30 mouse cellular contexts compared by ENCODE assay signal in the genomic region with DNA sequence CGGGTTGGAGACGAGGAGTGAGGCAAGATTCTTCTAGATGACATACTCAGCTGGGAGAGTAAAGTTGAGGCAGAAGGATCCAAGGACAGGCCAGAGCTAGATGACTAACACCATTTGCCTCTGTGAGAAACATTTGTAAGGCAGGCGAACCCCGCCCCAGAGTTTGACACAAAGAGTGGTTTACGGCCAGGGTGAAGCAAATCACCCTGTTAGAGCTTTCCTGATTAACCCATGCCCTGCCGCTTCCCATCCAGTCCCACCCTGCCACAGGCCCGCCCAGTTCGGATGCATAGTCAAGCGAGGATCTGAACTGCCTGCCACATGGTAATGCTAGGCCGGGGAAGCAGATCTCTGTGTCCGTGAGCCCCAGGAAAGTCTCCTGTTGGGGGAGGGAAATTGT. TPM values are rescaled to one million over a fixed set of nuclear protein-coding genes. Genes with fewer than 3 reads are reported as not detected.
DNase-seq lines count a peak whose midpoint lies in the region; ATAC-seq and TF ChIP-seq lines count a peak whose summit lies in the region.
"Had no signal": no experiment of that assay in that cellular context is flagged by ENCODE, and none has a peak within 500 bp of the region (broad histone marks: within the 10 kb centered on the region; RNA-seq: fewer than 3 reads in every experiment).

No protein-coding gene starts in this region.

- TF ChIP-seq POLR2A in embryonic fibroblast, embryonic 13.5 days (IDR thresholded peaks at IDR 0.05; ENCODE audit: low read depth, low read length): no peak

- H3K9ac ChIP-seq in neural tube, embryonic 13.5 days: no peak overlapping the region
- no peak overlapping the region for H3K9ac ChIP-seq in neural tube, embryonic 15.5 days (replicated peaks)
- H3K9ac ChIP-seq in stomach, postnatal 0 days (ENCODE audit: low read length): no peak overlapping the region
- no peak overlapping the region for H3K9ac ChIP-seq in forebrain, embryonic 16.5 days (replicated peaks; ENCODE audit: low read depth, low read length)
- H3K9ac ChIP-seq: embryonic facial prominence, embryonic 13.5 days; forebrain, postnatal 0 days; hindbrain, embryonic 12.5 days; liver, embryonic 14.5 days had no signal

- no peaks in the 10 kb centered on the region for H3K36me3 ChIP-seq in neural tube, embryonic 13.5 days
- no peaks in the 10 kb centered on the region for H3K36me3 ChIP-seq in neural tube, embryonic 15.5 days
- H3K36me3 ChIP-seq in stomach, postnatal 0 days (ENCODE audit: control insufficient read depth, insufficient read depth, low read length): no peaks in the 10 kb centered on the region; the same call in 1 of the 2 replicates
- no peaks in the 10 kb centered on the region for H3K36me3 ChIP-seq in forebrain, embryonic 16.5 days (ENCODE audit: control insufficient read depth, insufficient read depth)
- H3K36me3 ChIP-seq: embryonic facial prominence, embryonic 13.5 days; G1E; heart, embryonic 10.5 days; hindbrain, embryonic 12.5 days had no signal

- WGBS in neural tube, embryonic 13.5 days: 52% methylated on average over 11 of the region's 11 CpGs
- 51% methylated on average over 11 of the region's 11 CpGs for WGBS in neural tube, embryonic 15.5 days
- WGBS in stomach, postnatal 0 days: 61% methylated on average over 11 of the region's 11 CpGs
- 76% methylated on average over 11 of the region's 11 CpGs for WGBS in forebrain, embryonic 16.5 days

- H3K4me2 ChIP-seq in neural tube, embryonic 13.5 days: no peak overlapping the region
- no peak overlapping the region for H3K4me2 ChIP-seq in neural tube, embryonic 15.5 days
- H3K4me2 ChIP-seq in stomach, postnatal 0 days (replicated peaks; ENCODE audit: low read depth): no peak overlapping the region
- no peak overlapping the region for H3K4me2 ChIP-seq in forebrain, embryonic 16.5 days (ENCODE audit: low read length)
- H3K4me2 ChIP-seq: embryonic facial prominence, embryonic 13.5 days; hindbrain, embryonic 12.5 days; midbrain, embryonic 11.5 days had no signal

- H3K27me3 ChIP-seq in neural tube, embryonic 13.5 days: no peaks in the 10 kb centered on the region
- H3K27me3 ChIP-seq in neural tube, embryonic 15.5 days (replicated peaks): no peaks in the 10 kb centered on the region
- no peaks in the 10 kb centered on the region for H3K27me3 ChIP-seq in stomach, postnatal 0 days (ENCODE audit: control insufficient read depth, insufficient read depth, low read length)
- no peaks in the 10 kb centered on the region for H3K27me3 ChIP-seq in forebrain, embryonic 16.5 days (replicated peaks; ENCODE audit: control insufficient read depth, insufficient read depth, low read length)
- H3K27me3 ChIP-seq: embryonic facial prominence, embryonic 13.5 days; hindbrain, embryonic 12.5 days had no signal

- TF ChIP-seq EP300 in stomach, postnatal 0 days (optimal IDR thresholded peaks at IDR 0.05): no peak

- DNase-seq in adrenal gland, postnatal 36 days: peak; percentile 12 to 18
- DNase-seq in adrenal gland, postnatal 4 days (ENCODE audit: low spot score in 2 of 2): no peak
- no peak for DNase-seq in stomach, postnatal 0 days (ENCODE audit: low spot score)
- no peak for DNase-seq in layer of hippocampus, adult 9-10 months (ENCODE audit: low spot score)
- DNase-seq: cerebellum, adult 11-12 months; cerebellum, adult 9-11 months; liver; lung, adult 2 months; right cerebral cortex, postnatal 4 days; thymus, adult 18-20 months; thymus, postnatal 36 days had no signal

- no peak for TF ChIP-seq CTCF in embryonic fibroblast, embryonic 13.5 days (IDR thresholded peaks at IDR 0.05; ENCODE audit: borderline replicate concordance, insufficient read depth, low read length)
- TF ChIP-seq CTCF in stomach, postnatal 0 days (IDR thresholded peaks at IDR 0.05; ENCODE audit: low read depth): no peak

- ATAC-seq in neural tube, embryonic 13.5 days (ENCODE audit: low read depth): 0 out of 2 replicates have a peak, but pooled peaks have one; percentile 32
- ATAC-seq in neural tube, embryonic 15.5 days (ENCODE audit: low FRiP score): no peak
- peak; percentile 77 for ATAC-seq in stomach, postnatal 0 days (ENCODE audit: low FRiP score, low TSS enrichment)
- ATAC-seq in forebrain, embryonic 16.5 days: no peak
- ATAC-seq: midbrain, embryonic 16.5 days had no signal

- H3K27ac ChIP-seq in neural tube, embryonic 13.5 days (replicated peaks): no peak overlapping the region
- H3K27ac ChIP-seq in neural tube, embryonic 15.5 days (replicated peaks): no peak overlapping the region
- peak overlapping the region; percentile 20; the same call in 1 of the 2 replicates for H3K27ac ChIP-seq in embryonic fibroblast, embryonic 13.5 days (ENCODE audit: insufficient read depth, low read length)
- H3K27ac ChIP-seq in stomach, postnatal 0 days (replicated peaks): 0 out of 2 replicates have a peak overlapping the region, but pooled peaks have one; percentile 30
- H3K27ac ChIP-seq in forebrain, embryonic 16.5 days (ENCODE audit: low read length): no peak overlapping the region
- H3K27ac ChIP-seq: embryonic facial prominence, embryonic 13.5 days; heart, embryonic 10.5 days; hindbrain, embryonic 12.5 days; liver, embryonic 14.5 days had no signal

- H3K4me1 ChIP-seq in neural tube, embryonic 13.5 days (replicated peaks): no peaks in the 10 kb centered on the region
- no peaks in the 10 kb centered on the region for H3K4me1 ChIP-seq in neural tube, embryonic 15.5 days
- H3K4me1 ChIP-seq in embryonic fibroblast, embryonic 13.5 days (ENCODE audit: control insufficient read depth, insufficient read depth, low read length): peaks cover 8% of the 10 kb centered on the region; the same call in 1 of the 2 replicates
- H3K4me1 ChIP-seq in stomach, postnatal 0 days (replicated peaks; ENCODE audit: control insufficient read depth, insufficient read depth): no peaks in the 10 kb centered on the region
- no peaks in the 10 kb centered on the region for H3K4me1 ChIP-seq in forebrain, embryonic 16.5 days (replicated peaks; ENCODE audit: control insufficient read depth, insufficient read depth, low read length)
- H3K4me1 ChIP-seq: embryonic facial prominence, embryonic 13.5 days had no signal

- no peak overlapping the region for H3K4me3 ChIP-seq in neural tube, embryonic 13.5 days
- no peak overlapping the region for H3K4me3 ChIP-seq in neural tube, embryonic 15.5 days (replicated peaks)
- no peak overlapping the region for H3K4me3 ChIP-seq in embryonic fibroblast, embryonic 13.5 days (ENCODE audit: insufficient read depth, low read length)
- H3K4me3 ChIP-seq in stomach, postnatal 0 days (ENCODE audit: low read depth, low read length): no peak overlapping the region
- H3K4me3 ChIP-seq in forebrain, embryonic 16.5 days (replicated peaks; ENCODE audit: low read length): no peak overlapping the region
- H3K4me3 ChIP-seq: embryonic facial prominence, embryonic 13.5 days; erythroblast, embryonic 14.5 days; heart, embryonic 10.5 days; hindbrain, embryonic 12.5 days had no signal

- H3K9me3 ChIP-seq in neural tube, embryonic 13.5 days: no peaks in the 10 kb centered on the region
- H3K9me3 ChIP-seq in neural tube, embryonic 15.5 days (replicated peaks): no peaks in the 10 kb centered on the region
- H3K9me3 ChIP-seq in stomach, postnatal 0 days (ENCODE audit: control insufficient read depth, low read length): no peaks in the 10 kb centered on the region
- H3K9me3 ChIP-seq in forebrain, embryonic 16.5 days (ENCODE audit: control insufficient read depth, low read length): no peaks in the 10 kb centered on the region
- H3K9me3 ChIP-seq: embryonic facial prominence, embryonic 13.5 days; heart, embryonic 10.5 days; hindbrain, embryonic 12.5 days had no signal

RNA-seq across cellular contexts. Expression of gene Lmo7, which starts 51.5 kb away (rescaled TPM):
- 10 to 100 TPM; 16.3 to 19.8 TPM for total RNA-seq in adrenal gland, postnatal 36 days (2021)
- 10 to 100 TPM; 30.0 to 30.8 TPM for total RNA-seq in adrenal gland, postnatal 4 days (2021)
- 0.98 and 1.8 TPM in 2 replicates for polyA plus RNA-seq in neural tube, embryonic 13.5 days (2015; fragmentation: Nextera tagmentation; extraction: Ambion mirVana)
- polyA plus RNA-seq in neural tube, embryonic 15.5 days (2015; fragmentation: Nextera tagmentation; extraction: Ambion mirVana): 2.6 and 4.7 TPM in 2 replicates
- 61.2 and 61.5 TPM in 2 replicates for polyA plus RNA-seq in embryonic fibroblast, embryonic 13.5 days (2011; ENCODE audit: insufficient read length, low read depth, missing spikeins)
- 20.4 and 22.9 TPM in 2 replicates for polyA plus RNA-seq in stomach, postnatal 0 days (2015; fragmentation: Nextera tagmentation; extraction: Ambion mirVana)
- polyA plus RNA-seq in forebrain, embryonic 16.5 days (2015; fragmentation: Nextera tagmentation; extraction: Ambion mirVana): 15.5 and 16.0 TPM in 2 replicates
- polyA plus RNA-seq: G1E had no signal

RNA-seq across cellular contexts. Expression of gene Gm9922, which starts 51.6 kb away (rescaled TPM):
- 1 to 10 TPM; 1.4 to 2.0 TPM for total RNA-seq in adrenal gland, postnatal 36 days (2021)
- total RNA-seq in adrenal gland, postnatal 4 days (2021): 1 to 10 TPM; 2.5 to 3.2 TPM
- polyA plus RNA-seq in neural tube, embryonic 13.5 days (2015; fragmentation: Nextera tagmentation; extraction: Ambion mirVana): not detected in 2 replicates
- polyA plus RNA-seq in neural tube, embryonic 15.5 days (2015; fragmentation: Nextera tagmentation; extraction: Ambion mirVana): 0.69 and 0.82 TPM in 2 replicates
- 1.3 TPM in 1 of 2 replicates, not detected in the other for polyA plus RNA-seq in embryonic fibroblast, embryonic 13.5 days (2011; ENCODE audit: insufficient read length, low read depth, missing spikeins)
- polyA plus RNA-seq in stomach, postnatal 0 days (2015; fragmentation: Nextera tagmentation; extraction: Ambion mirVana): 2.9 and 3.0 TPM in 2 replicates
- polyA plus RNA-seq in forebrain, embryonic 16.5 days (2015; fragmentation: Nextera tagmentation; extraction: Ambion mirVana): 0.95 and 1.3 TPM in 2 replicates
- total RNA-seq: common myeloid progenitor, adult 5-6 weeks; forebrain, postnatal 0 days; G1E; gastrocnemius, postnatal 10 days; left cerebral cortex, adult 18-20 months; left cerebral cortex, postnatal 14 days; megakaryocyte progenitor cell, adult 5-6 weeks had no signal
- polyA plus RNA-seq: erythroblast, embryonic 14.5 days; G1E; liver, embryonic 14.5 days; midbrain, embryonic 11.5 days; neural tube, embryonic 11.5 days had no signal

Comparison
In these comparisons a context has a peak if more than half of its experiments do, and no peak if none do; other contexts are left out.
1. DNase-seq: peak in adrenal gland, postnatal 36 days (2 of 2); none in adrenal gland, postnatal 4 days (0 of 2), stomach, postnatal 0 days (single experiment) and layer of hippocampus, adult 9-10 months (single experiment).
2. ATAC-seq: peak in neural tube, embryonic 13.5 days (single experiment) and stomach, postnatal 0 days (single experiment); none in neural tube, embryonic 15.5 days (single experiment) and forebrain, embryonic 16.5 days (single experiment).
3. H3K27ac ChIP-seq: peak in embryonic fibroblast, embryonic 13.5 days (single experiment) and stomach, postnatal 0 days (single experiment); none in neural tube, embryonic 13.5 days (single experiment), neural tube, embryonic 15.5 days (single experiment) and forebrain, embryonic 16.5 days (single experiment).